Mouse (Mus musculus) limb, embryonic 10.5 days (tissue): ENCODE measurements at regions not wholly inside any gene's neighbourhood (a gene's known extent, or its start where the extent isn't known, plus 50 kb on each side); places are given as distances from the start of the nearest gene placed in this dataset.

ENCODE experiments used
- DNase-seq: peaks from one replicate; pipeline ENCODE4 v3.0.0-alpha.2; 2017; ENCODE audit warnings: low spot score
- H3K27ac ChIP-seq: fragments of 300-500 bp; sonication (generic); 2 replicates; pipeline ENCODE4 v1.5.1; 2016; ENCODE audit warnings: mild to moderate bottlenecking
- H3K27me3 ChIP-seq: fragments of 300-500 bp; sonication (generic); 2 replicates; pipeline ENCODE4 v1.6.1; 2016; ENCODE audit warnings: low read depth, mild to moderate bottlenecking; ENCODE audit not compliant: poor library complexity, severe bottlenecking
- H3K36me3 ChIP-seq: fragments of 300-500 bp; sonication (generic); 2 replicates; pipeline ENCODE4 v1.6.1; 2016; ENCODE audit warnings: mild to moderate bottlenecking, moderate library complexity
- H3K4me1 ChIP-seq: fragments of 300-500 bp; sonication (generic); 2 replicates; pipeline ENCODE4 v1.6.1; 2016
- H3K4me3 ChIP-seq: fragments of 300-500 bp; sonication (generic); 2 replicates; pipeline ENCODE4 v1.5.1; 2016; ENCODE audit warnings: mild to moderate bottlenecking, moderate library complexity
- H3K9me3 ChIP-seq: fragments of 300-500 bp; sonication (generic); replicated peaks from 2 replicates; pipeline ENCODE4 v1.6.1; 2016; ENCODE audit warnings: mild to moderate bottlenecking
- WGBS: fragments of 180-500 bp; shearing (Covaris S2); methylation state at CpG from one replicate; pipeline ENCODE4 v1.1.7; 2016; 5-methylcytosine and 5-hydroxymethylcytosine counted together

DNA sequence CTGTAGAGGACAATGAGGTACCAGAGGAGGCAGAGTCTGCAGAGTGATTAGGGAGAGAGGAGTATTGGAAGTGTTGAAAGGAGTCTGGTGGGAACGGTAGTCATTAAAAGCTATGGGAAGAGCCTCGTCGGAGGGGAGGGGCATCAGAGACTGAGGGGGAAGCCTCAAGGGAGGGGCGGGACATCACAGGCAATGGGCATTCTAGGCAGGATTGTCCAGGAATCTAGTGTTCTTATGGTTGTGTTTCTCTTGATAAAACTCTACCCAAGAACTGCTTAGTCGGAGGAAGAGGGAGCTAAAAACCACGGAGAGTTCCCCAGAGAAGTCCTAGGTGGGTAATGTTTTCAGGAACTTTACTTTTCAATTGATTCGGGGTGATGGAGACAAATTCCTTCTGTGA is 90.2 kb downstream of the Sec23ip start:
- no peaks in the 10 kb centered on the region for H3K36me3 ChIP-seq
- H3K27me3 ChIP-seq, result no peaks in the 10 kb centered on the region
- no peak for DNase-seq
- H3K9me3 ChIP-seq, result no peaks in the 10 kb centered on the region
- H3K4me3 ChIP-seq, result no peak overlapping the region
- no peak overlapping the region for H3K27ac ChIP-seq
- H3K4me1 ChIP-seq, result no peaks in the 10 kb centered on the region
- WGBS, result 49% methylated on average over 7 of the region's 7 CpGs

DNA sequence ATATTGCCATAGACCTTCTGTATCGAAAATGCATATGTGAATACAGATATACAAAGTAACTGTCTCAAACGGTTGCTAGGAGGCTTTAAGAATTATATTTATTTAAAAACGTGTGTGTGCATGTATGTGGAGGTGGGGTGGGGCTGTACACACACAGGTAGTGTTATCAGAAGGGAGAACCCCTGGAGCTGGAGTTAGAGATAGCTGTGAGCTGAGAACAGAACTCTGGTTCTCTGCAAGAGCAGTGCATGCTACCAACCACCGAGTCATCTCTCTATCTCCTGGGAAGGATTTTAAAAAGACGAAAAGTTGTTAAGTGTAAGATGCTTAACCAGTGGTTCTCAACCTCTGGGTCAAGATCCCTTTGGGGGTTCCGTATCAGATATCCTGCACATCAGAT is 91.7 kb downstream of the Sec23ip start:
- 86% methylated on average over 6 of the region's 6 CpGs for WGBS
- Histone ChIP-seq H3K4me1 (no peaks in the 10 kb centered on the region), H3K36me3 (no peaks in the 10 kb centered on the region), H3K4me3 (no peak overlapping the region), H3K9me3 (no peaks in the 10 kb centered on the region), H3K27me3 (no peaks in the 10 kb centered on the region), H3K27ac (no peak overlapping the region)
- no peak for DNase-seq

DNA sequence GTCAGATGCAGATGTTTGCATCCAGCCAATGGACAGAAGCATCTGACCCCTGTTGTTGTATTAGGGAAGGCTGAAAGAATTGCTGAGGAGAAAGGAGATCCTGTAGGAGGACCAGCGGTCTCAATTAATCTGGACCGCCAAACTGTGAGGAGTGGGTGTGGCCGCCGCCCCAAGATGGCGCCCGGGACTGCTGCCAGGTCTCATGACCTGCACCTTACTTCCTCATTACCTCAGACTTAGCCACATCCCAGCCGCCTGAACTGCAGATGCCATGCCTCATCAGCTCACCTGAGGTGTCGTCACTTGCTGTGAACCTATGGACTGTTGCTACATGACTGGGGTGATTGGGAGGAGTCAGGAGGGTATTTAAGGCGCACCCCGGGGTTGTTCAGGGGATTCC is 97.8 kb downstream of the Sec23ip start:
- H3K27ac ChIP-seq, result no peak overlapping the region
- DNase-seq, result no peak
- H3K4me3 ChIP-seq, result no peak overlapping the region
- H3K27me3 ChIP-seq, result no peaks in the 10 kb centered on the region
- H3K4me1 ChIP-seq, result no peaks in the 10 kb centered on the region
- WGBS, result 91% methylated on average over 10 of the region's 10 CpGs
- H3K9me3 ChIP-seq, result no peaks in the 10 kb centered on the region
- H3K36me3 ChIP-seq, result no peaks in the 10 kb centered on the region

DNA sequence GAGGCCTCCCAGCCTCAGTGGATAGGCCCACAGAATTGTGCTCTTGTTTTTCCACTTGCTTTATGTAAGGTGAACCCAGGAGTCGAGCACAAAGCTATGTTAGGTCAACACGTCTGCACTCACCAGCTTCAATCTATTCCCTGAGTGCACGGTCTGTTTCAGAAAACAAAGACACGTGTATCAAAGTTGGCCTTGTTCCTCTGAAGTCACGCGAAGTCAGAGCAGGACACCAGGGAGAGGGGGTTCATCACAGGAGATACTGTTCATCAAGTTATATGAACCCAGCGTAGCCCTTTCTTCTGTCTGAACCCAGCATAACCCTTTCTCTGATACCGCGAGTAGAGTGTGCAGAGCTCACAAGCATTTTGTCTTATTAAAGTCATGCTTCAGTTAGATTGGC is 98.8 kb downstream of the Sec23ip start:
- H3K4me1 ChIP-seq, result no peaks in the 10 kb centered on the region
- no peak overlapping the region for H3K4me3 ChIP-seq
- no peaks in the 10 kb centered on the region for H3K27me3 ChIP-seq
- no peaks in the 10 kb centered on the region for H3K9me3 ChIP-seq
- WGBS, result 92% methylated on average over 9 of the region's 9 CpGs
- no peak for DNase-seq
- H3K36me3 ChIP-seq, result no peaks in the 10 kb centered on the region
- H3K27ac ChIP-seq, result no peak overlapping the region

DNA sequence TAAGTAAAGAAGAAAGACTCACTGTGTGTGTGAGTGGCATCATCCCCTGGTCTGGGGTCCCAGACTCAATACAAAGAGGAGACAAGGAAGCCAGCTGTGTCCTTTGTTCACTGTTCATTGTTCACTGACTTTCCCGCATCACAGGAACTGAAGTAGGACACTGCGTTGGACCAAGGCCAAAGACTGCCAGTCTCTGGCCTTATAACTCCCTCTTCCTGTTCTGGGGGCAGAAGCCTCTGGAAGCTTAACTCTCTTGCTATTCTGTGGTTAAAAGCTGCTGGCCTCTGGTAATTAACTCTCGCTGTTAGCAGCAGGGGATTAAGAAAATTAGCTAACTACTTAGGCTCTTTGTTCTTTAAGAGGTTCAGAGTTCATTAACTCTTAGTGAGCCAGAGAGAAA is 104.5 kb downstream of the Sec23ip start:
- no peak overlapping the region for H3K27ac ChIP-seq
- no peaks in the 10 kb centered on the region for H3K9me3 ChIP-seq
- no peak for DNase-seq
- H3K27me3 ChIP-seq, result no peaks in the 10 kb centered on the region
- H3K4me3 ChIP-seq, result no peak overlapping the region
- H3K4me1 ChIP-seq, result no peaks in the 10 kb centered on the region
- 48% methylated on average over 3 of the region's 3 CpGs for WGBS
- no peaks in the 10 kb centered on the region for H3K36me3 ChIP-seq

DNA sequence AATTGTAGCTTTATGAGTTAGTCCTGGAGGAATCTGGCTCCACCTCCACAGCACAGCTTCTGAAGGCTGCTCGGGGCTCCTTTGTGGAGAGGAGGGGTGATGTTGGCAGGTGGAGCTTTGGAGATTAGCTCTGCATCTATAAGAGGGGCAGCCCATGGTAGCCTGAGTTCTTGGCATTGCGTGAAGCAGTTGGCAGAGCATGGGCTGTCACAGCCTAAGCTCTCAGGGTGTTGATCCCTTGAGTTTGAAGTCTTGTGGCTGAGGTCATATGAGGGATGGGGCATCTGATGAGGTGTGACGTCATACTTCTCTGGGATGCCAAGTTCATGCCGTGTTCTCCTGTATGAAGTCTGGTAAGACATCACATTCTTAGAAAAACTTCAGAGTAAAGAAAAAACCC is 109.5 kb downstream of the Sec23ip start:
- Histone ChIP-seq H3K4me1 (no peaks in the 10 kb centered on the region), H3K9me3 (no peaks in the 10 kb centered on the region), H3K36me3 (no peaks in the 10 kb centered on the region), H3K27ac (no peak overlapping the region), H3K27me3 (no peaks in the 10 kb centered on the region), H3K4me3 (no peak overlapping the region)
- WGBS, result 84% methylated on average over 4 of the region's 4 CpGs
- DNase-seq, result no peak

DNA sequence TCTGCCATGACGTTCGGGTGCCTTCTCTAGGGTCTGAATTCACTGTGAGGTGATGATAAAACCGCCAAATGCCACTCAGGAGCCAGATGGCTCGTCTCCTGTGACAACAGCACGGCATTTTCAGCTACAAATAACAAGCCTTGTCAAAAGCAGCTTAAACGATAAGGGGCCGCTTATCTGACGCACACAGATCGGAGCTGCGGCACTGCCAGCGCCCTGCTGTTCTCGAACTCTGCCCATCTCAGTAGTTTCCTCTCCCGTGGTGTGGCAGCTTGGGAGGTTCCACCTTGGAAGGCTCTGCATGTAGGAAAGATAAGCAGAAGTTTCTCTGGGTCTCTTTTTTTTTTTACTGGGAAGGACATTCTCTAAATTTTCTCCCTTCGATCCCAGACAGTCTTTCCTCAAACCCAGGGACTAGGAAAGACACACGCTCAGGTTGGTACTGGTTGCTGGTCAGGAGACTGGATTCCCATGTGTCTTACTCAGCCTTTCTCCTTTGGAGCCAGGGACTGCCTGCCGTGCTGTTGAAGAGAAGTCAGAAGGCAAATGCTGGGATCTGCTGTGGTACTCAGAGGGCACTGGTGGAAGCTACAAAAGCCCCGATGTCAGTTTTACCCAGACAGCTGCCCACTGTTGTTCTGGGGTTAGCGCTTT is 110.1 kb downstream of the Sec23ip start:
- no peak for DNase-seq
- H3K9me3 ChIP-seq, result no peaks in the 10 kb centered on the region
- 79% methylated on average over 18 of the region's 18 CpGs for WGBS
- no peak overlapping the region for H3K27ac ChIP-seq
- H3K4me3 ChIP-seq, result no peak overlapping the region
- H3K27me3 ChIP-seq, result no peaks in the 10 kb centered on the region
- H3K4me1 ChIP-seq, result no peaks in the 10 kb centered on the region
- no peaks in the 10 kb centered on the region for H3K36me3 ChIP-seq

DNA sequence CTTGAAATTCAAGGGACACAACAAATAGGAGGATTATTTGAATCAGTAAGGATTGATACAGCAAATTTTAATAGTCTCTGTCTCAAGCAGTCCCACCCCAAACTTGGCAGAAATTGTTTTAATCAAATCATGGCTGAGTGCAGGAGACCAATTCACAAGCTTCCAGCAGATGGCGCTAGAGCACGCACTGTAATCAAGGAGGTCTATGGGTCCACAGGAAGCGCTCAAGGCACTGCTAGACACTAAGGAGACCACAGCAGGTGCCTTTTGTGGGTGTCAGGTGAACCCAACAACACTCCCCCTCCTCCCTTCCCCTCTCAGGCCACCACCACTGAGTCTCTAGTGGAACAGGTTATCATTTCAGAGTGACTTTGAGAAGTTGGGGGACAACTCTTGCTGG is 115.4 kb downstream of the Sec23ip start:
- peak; percentile 81 for DNase-seq
- 4% methylated on average over 3 of the region's 3 CpGs for WGBS
- Histone ChIP-seq H3K9me3 (no peaks in the 10 kb centered on the region), H3K27ac (no peak overlapping the region), H3K36me3 (no peaks in the 10 kb centered on the region), H3K4me3 (no peak overlapping the region), H3K27me3 (no peaks in the 10 kb centered on the region), H3K4me1 (no peaks in the 10 kb centered on the region)

DNA sequence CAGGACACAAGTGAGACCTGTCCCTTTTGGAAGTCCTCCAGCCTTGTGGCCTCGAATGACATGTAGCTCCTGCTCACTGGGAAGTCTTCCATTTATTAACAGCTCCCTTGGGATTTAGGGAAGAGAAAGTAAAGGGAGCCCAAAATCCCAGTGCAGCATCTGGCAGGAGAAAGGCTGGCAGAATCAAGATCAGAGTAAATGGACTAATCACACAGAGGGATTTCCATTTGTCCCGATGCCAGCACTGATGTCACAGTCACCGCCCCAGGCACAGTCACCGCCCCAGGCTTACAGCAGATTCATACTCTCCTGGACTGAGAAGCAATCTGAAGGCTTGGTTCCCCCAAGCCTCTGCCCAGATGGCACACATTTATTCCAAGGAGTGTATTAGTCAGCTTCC is 116.0 kb downstream of the Sec23ip start:
- no peaks in the 10 kb centered on the region for H3K9me3 ChIP-seq
- DNase-seq, result no peak

DNA sequence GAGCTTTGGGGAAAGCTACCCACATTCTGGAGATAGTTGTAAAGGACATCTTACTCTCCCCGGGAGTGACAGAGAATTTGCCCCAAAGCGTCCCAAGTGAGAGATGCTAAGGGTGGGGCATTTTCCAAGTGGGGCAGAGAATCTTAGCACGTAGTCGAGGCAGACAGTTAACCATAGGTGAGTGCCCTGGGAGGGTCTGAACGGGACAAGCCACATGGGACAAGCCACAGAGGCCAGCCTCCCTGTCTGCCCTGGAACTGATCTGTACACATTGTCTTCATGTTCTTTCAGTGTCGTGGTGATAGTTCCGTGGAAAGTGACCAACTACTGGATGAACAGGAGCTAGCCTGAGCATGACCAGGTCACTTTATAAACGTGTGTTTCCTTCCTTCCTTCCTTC is 116.6 kb downstream of the Sec23ip start:
- Histone ChIP-seq H3K4me1 (no peaks in the 10 kb centered on the region), H3K4me3 (no peak overlapping the region), H3K36me3 (no peaks in the 10 kb centered on the region), H3K27me3 (no peaks in the 10 kb centered on the region), H3K9me3 (no peaks in the 10 kb centered on the region), H3K27ac (no peak overlapping the region)
- WGBS, result 90% methylated on average over 8 of the region's 8 CpGs
- DNase-seq, result no peak

More for the DNA sequence above, 116.0 kb downstream of the Sec23ip start:
- H3K27me3 ChIP-seq, result no peaks in the 10 kb centered on the region
- 87% methylated on average over 4 of the region's 4 CpGs for WGBS
- no peaks in the 10 kb centered on the region for H3K36me3 ChIP-seq
- H3K4me3 ChIP-seq, result no peak overlapping the region
- H3K4me1 ChIP-seq, result no peaks in the 10 kb centered on the region
- no peak overlapping the region for H3K27ac ChIP-seq

DNA sequence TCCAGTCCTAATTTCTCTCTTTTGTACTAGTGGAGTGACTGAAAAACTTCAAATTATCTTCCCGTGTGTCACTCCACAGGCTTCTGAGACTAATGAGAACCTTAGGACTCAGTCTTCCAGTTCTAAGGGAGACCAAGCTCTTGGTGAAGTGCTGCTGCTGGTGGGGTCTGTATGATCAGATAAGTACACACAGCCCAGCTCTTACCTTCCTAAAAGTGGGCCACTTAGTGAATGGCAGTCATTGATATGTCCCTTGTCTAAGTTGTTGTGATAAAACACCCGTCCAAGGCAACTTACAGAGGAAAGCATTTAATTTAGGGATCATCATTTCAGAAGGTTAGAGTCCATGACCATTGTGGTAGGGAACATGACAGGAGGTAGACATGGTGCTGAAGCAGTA is 124.1 kb downstream of the Sec23ip start:
- Histone ChIP-seq H3K36me3 (no peaks in the 10 kb centered on the region), H3K4me1 (no peaks in the 10 kb centered on the region), H3K27me3 (no peaks in the 10 kb centered on the region), H3K4me3 (no peak overlapping the region), H3K9me3 (no peaks in the 10 kb centered on the region), H3K27ac (no peak overlapping the region)
- DNase-seq, result no peak
- WGBS, result 87% methylated on average over 2 of the region's 2 CpGs

DNA sequence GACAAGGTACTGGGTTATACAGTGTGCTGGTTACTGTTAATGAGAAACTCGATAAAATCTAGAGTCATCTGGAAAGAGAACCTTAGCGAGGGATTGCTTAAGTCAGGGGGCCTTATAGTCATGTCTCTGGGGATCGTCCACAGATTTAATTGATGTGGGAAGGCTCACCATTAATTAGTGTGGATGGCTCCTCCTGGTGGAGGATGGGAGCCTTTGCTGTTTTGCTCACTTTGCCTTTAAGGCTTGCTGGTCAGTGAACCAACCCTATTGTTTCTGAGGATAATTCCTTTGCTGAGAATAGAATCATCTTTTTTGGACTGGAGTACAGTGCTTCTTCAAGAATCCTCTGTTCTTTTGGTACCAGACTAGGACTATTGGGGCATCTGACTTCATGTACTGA is 139.3 kb downstream of the Sec23ip start:
- DNase-seq, result no peak
- H3K36me3 ChIP-seq, result no peaks in the 10 kb centered on the region
- no peaks in the 10 kb centered on the region for H3K27me3 ChIP-seq
- no peak overlapping the region for H3K4me3 ChIP-seq
- H3K9me3 ChIP-seq, result no peaks in the 10 kb centered on the region
- H3K4me1 ChIP-seq, result no peaks in the 10 kb centered on the region
- H3K27ac ChIP-seq, result no peak overlapping the region
- 76% methylated on average over 3 of the region's 3 CpGs for WGBS

DNA sequence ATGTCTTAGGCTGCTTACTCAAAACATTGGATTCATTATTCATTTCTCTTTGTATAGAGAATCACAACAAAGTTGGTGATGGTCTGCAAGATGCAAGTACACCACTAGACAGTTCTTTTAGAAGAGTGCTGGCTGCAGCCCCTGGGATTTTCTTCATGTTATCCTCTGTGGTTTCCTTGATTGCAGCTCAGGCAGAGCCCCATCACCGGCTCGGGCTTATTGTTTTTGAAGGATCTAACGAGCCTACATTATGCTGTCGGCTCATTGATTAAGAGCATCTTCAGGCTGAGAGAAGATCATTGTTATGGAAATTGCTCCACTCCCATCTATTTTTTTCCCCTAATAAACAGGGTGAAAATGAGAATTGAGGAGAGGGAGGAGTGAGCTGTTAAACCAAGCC is 140.8 kb downstream of the Sec23ip start:
- H3K9me3 ChIP-seq, result no peaks in the 10 kb centered on the region
- H3K4me1 ChIP-seq, result no peaks in the 10 kb centered on the region
- H3K4me3 ChIP-seq, result no peak overlapping the region
- H3K36me3 ChIP-seq, result no peaks in the 10 kb centered on the region
- 84% methylated on average over 4 of the region's 4 CpGs for WGBS
- no peak overlapping the region for H3K27ac ChIP-seq
- no peaks in the 10 kb centered on the region for H3K27me3 ChIP-seq
- DNase-seq, result no peak

DNA sequence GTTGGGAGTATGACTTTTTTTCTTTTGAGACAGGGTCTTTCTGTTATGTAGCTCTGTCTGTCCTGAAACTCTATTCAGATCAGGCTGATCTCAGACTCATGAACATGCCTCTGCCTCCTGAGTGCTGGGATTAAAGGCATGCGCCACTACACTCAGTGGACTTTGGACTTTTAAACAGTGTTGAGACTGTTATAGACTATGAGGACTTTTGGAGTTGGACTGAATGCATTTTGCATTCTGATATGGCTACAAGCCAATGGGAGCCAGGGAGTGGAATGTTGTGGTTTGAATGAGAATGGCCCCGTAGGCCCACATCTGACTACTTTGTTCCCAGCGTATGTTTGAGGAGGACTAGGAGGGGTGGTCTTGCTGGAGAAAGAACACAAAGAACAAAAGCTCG is 165.4 kb downstream of the Sec23ip start:
- no peaks in the 10 kb centered on the region for H3K9me3 ChIP-seq
- no peaks in the 10 kb centered on the region for H3K27me3 ChIP-seq
- no peaks in the 10 kb centered on the region for H3K36me3 ChIP-seq
- 90% methylated on average over 4 of the region's 4 CpGs for WGBS
- no peak overlapping the region for H3K4me3 ChIP-seq
- no peak for DNase-seq
- no peaks in the 10 kb centered on the region for H3K4me1 ChIP-seq
- no peak overlapping the region for H3K27ac ChIP-seq
